Mouse (Mus musculus) stomach, postnatal 0 days (tissue): Measurements from ENCODE around the gene Olfr1253.

ENCODE experiments used
- CTCF ChIP-seq: IDR thresholded peaks from 2 replicates; pipeline ENCODE4 v1.5.1; 2016; ENCODE audit warnings: antibody characterized with exemption, low read depth, mild to moderate bottlenecking, moderate library complexity
- EP300 ChIP-seq: optimal IDR thresholded peaks from 2 replicates; pipeline ENCODE3; 2016; ENCODE audit warnings: antibody characterized with exemption

DNA sequence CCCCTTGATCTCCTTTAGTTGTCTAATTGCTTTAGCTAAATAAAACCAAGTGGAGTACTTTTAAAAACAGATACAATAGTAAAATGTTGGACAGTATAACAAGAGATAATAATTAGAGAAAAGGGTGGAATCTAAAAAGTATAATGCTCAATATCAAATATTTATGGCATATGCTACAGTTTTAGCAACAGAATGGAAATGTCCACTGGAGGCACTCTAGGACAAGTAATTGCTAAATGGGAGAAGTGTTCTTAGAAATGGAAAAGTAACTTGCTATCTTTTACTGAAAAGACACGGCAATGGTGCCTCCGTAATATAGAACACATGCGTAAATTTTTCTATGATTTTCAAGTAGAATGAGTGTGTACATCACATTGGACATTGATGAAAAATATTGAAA is 42.7 kb upstream of the Olfr1253 start:
- TF ChIP-seq CTCF (peak; percentile 30; the same call in 1 of the 2 replicates), EP300 (no peak)
